Mouse (Mus musculus) stomach, postnatal 0 days (tissue): ENCODE measurements at regions not wholly inside any gene's neighbourhood (a gene's known extent, or its start where the extent isn't known, plus 50 kb on each side); places are given as distances from the start of the nearest gene placed in this dataset.

Experiments used
- CTCF ChIP-seq: IDR thresholded peaks from 2 replicates; pipeline ENCODE4 v1.5.1; 2016; ENCODE audit warnings: antibody characterized with exemption, low read depth, mild to moderate bottlenecking, moderate library complexity
- EP300 ChIP-seq: optimal IDR thresholded peaks from 2 replicates; pipeline ENCODE3; 2016; ENCODE audit warnings: antibody characterized with exemption

- TF ChIP-seq CTCF (no peak), EP300 (no peak)
These were observed 64.2 kb upstream of the Ptpn13 start for GRCm38 (mm10) chr5:103360775-103361247.
